Mouse (Mus musculus): ENCODE measurements at regions not wholly inside any gene's neighbourhood (a gene's known extent, or its start where the extent isn't known, plus 50 kb on each side); places are given as distances from the start of the nearest gene placed in this dataset.
A peak's percentile ranks its signal among the peaks of the same experiment; 100 is the strongest.

- DNase-seq = no peak
These were observed 217.3 kb upstream of the Mgmt start for GRCm38 (mm10) chr7:136676987-136677545.

GRCm38 (mm10) chr7:136689579-136689978 is 204.8 kb upstream of the Mgmt start:
- peak; percentile 25 to 58 for DNase-seq

GRCm38 (mm10) chr7:136706246-136706645 is 188.2 kb upstream of the Mgmt start:
- no peak for DNase-seq

- DNase-seq = no peak
These were observed 187.0 kb upstream of the Mgmt start for GRCm38 (mm10) chr7:136707200-136708003.

- no peak for DNase-seq
These were observed 186.4 kb upstream of the Mgmt start for GRCm38 (mm10) chr7:136708004-136708435.

GRCm38 (mm10) chr7:136710653-136711052 is 183.8 kb upstream of the Mgmt start:
- no peak for DNase-seq

GRCm38 (mm10) chr7:136712962-136713640 is 181.3 kb upstream of the Mgmt start:
- peak; percentile 9 to 40 for DNase-seq

- no peak for DNase-seq
These were observed 166.6 kb upstream of the Mgmt start for GRCm38 (mm10) chr7:136727628-136728402.

- no peak for DNase-seq
These were observed 152.2 kb upstream of the Mgmt start for GRCm38 (mm10) chr7:136742171-136742570.

GRCm38 (mm10) chr7:136745412-136745811 is 149.0 kb upstream of the Mgmt start:
- DNase-seq = no peak

GRCm38 (mm10) chr7:136751477-136751876 is 142.9 kb upstream of the Mgmt start:
- no peak for DNase-seq

GRCm38 (mm10) chr7:136754821-136755220 is 139.6 kb upstream of the Mgmt start:
- DNase-seq = no peak

- no peak for DNase-seq
These were observed 129.4 kb upstream of the Mgmt start for GRCm38 (mm10) chr7:136765026-136765425.

GRCm38 (mm10) chr7:136767231-136767630 is 127.2 kb upstream of the Mgmt start:
- DNase-seq = no peak

GRCm38 (mm10) chr7:136780708-136781107 is 113.7 kb upstream of the Mgmt start:
- DNase-seq = no peak

- no peak for DNase-seq
These were observed 103.3 kb upstream of the Mgmt start for GRCm38 (mm10) chr7:136791162-136791561.

GRCm38 (mm10) chr7:136792131-136792530 is 102.3 kb upstream of the Mgmt start:
- no peak for DNase-seq

- peak in 1 of 2 experiments; percentile 48 for DNase-seq
These were observed 98.0 kb upstream of the Mgmt start for GRCm38 (mm10) chr7:136796415-136796814.

- DNase-seq = no peak
These were observed 96.5 kb upstream of the Mgmt start for GRCm38 (mm10) chr7:136797780-136798435.

- no peak for DNase-seq
These were observed 95.8 kb upstream of the Mgmt start for GRCm38 (mm10) chr7:136798605-136799004.

GRCm38 (mm10) chr7:136807101-136807500 is 87.3 kb upstream of the Mgmt start:
- DNase-seq = no peak

GRCm38 (mm10) chr7:136807968-136808367 is 86.4 kb upstream of the Mgmt start:
- DNase-seq = no peak

All from kidney, postnatal 25 days (tissue).